Mouse (Mus musculus) ovary, postnatal 10 days (tissue): ENCODE results near the gene Hoxa13.

ENCODE experiments used
- DNase-seq: peaks from one replicate; pipeline ENCODE4 v3.0.0; 2022; ENCODE audit warnings: low spot score

Hoxa13 gene

DNA sequence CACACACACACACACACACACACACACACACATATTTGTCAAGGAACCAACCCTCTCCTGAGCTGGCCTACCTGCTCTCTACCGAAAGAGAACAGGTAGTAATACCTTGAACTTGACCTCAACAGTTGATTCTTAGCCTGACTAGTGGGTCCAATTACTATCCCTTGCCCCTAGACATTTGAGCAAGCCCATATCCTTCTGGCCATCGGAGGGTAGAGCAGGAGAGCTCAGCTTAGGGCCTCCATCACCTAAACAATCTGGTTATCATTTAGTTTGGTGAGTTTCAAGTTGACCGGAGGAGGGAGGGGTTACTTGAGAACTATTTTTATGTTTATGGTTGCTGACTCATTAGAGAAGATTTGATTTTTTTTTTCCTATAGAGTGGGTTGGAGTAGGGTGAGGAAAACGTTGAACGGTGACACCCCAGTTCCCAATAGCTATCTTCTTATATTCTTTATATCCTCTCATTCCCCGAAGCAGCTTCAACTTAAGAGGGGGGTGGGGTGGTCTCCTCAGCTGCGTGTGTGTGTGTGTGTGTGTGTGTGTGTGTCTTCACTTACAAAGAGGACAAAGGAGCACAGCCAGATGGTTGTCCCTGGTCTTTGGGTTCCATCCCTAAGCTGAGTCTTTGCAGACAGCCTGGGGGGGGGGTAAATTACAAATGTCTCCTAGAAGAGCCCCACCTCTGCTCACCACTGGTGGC lies 9.4 kb downstream of the Hoxa13 start:
- DNase-seq, result no peak

DNA sequence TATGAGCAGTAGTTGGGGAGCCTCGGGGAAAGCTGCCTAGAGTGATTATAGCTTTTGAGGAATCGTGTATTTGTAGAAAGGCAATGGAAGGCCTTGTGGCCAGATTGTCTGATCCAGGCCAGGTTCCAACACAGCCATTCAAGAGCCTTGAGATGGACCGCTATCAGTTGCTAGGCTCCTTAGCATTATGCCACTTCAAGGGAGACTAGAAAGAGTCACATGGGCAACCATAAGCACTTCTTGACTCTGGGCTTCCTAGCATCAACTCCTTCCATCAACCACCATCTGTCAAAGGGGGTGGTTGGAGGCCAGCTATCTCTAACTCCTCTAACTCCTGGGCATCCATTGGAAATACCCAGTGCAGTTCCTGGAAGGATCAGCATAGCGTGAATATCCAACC lies 10.9 kb downstream of the Hoxa13 start:
- no peak for DNase-seq

DNA sequence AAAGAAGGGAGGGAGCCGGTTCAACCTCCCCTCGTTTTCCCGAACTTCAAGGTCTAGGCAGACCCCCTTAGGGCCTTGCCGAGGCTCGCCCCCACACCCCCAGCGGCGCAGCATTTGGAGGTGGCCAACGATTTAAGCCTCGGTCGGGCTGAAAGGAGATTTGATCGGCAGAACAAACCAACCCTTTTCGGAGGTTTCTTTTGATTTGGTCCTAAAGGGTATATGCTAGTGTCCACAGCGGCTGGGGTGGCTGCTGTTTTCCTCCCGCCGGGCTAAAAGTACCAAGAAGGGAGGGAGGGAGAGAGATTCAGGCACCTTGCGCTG lies 11.3 kb downstream of the Hoxa13 start:
- DNase-seq, result no peak

DNA sequence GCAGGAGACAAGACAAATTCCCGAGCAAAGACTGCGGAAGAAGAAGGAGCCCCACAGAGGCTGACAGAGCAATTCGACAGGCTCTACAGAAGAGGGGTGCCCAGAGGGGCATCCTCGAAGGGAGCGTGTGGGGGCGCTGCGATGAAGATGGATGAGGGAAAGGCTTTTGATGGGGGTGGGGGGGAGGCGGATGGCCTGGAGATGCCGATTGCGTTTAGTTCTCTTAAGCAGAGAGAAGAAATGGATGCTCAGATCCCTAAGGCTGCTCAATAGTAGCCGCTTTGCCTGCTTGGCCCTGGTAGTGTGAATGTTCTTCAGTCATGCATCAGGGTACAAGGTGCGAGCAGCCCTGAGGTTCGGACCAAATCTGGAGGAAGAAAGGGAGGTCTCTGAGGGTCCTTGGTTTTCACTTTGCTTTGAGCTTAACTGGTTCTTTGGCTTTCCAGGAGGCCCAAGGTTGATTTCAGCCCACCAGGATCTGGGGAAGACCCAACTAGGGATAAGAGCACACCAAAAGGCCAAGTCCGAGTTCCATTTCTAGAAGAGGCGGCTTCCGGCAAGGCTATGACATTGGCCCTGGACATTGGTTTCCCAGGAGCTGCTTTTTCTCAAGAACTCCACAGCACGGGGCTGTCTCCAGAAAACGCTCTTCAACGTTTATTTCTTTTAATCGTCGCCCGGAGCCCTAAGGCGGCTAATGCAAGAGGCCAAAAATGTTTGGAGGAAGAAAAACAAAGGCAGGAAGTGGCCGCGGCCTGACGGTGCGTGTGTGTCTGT lies 11.9 kb downstream of the Hoxa13 start:
- no peak for DNase-seq

DNA sequence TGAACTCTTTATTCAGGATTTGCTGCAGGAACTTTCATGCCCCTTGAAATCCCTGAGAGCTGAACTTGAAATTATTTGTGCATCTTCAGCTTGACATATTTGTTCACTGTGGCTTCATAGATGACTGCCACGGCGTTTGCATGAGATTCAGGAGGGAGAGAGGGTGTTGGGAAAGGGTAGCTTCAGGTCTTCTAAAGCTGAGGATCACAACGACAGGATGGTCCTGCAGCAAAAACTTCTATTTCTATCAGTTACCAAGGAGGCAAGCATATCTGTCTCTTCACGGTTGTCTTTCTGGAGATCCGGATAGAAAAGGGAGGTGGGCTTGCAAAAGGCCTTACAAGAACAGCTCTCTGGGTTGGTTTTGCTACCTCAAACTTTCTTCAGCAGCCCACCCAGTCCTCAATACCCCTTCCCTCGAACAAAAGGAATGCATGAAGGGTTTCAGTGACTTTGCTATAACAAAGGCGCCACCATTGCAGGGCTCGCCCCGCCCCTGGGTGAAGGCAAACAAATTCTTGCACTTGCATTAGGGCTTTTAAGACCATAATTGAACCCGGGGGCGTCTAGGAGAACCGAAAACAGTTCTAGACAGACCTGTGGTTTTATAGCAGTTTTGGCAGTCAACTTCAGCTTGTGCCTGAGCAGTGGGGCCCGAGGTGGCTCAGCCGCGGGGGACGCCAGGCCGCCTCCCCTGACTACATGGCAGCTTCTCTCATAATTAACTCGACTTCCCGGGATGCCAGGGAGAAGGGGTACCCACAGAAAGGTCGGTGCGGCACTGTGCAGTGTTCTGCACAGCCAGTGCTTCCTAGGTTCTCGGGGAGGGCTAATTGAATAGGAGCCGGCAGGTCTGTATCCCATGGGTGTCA lies 12.7 kb downstream of the Hoxa13 start:
- no peak for DNase-seq

- DNase-seq, result no peak
Observed at GRCm38 (mm10) chr6:52246916-52247315, 13.8 kb downstream of the Hoxa13 start.

GRCm38 (mm10) chr6:52246403-52246803 lies 14.3 kb downstream of the Hoxa13 start:
- no peak for DNase-seq

DNA sequence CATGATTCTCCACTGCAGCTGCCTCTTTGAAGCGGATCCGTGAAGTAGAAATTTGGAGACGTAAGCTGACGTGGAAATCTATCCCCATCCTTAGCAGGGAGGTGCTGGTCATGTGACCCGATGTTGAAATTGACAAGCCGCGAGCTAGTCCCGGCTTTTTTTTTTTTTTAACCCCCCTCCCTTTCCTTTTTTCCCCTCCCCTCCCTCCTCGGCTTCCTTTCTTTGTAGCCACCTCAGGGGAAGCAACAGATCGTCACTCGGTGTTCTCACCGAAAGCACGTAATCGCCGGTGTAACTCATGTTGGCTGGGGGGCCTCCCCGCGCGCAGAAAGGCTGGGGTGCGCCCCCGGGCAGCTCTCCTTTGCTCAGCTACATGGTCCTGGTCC lies 14.9 kb downstream of the Hoxa13 start, which contains the start of gene Hoxa11:
Hoxa11 (minus strand) TSS at position 54 of the 386 bp plus-strand sequence.
- no peak for DNase-seq

DNA sequence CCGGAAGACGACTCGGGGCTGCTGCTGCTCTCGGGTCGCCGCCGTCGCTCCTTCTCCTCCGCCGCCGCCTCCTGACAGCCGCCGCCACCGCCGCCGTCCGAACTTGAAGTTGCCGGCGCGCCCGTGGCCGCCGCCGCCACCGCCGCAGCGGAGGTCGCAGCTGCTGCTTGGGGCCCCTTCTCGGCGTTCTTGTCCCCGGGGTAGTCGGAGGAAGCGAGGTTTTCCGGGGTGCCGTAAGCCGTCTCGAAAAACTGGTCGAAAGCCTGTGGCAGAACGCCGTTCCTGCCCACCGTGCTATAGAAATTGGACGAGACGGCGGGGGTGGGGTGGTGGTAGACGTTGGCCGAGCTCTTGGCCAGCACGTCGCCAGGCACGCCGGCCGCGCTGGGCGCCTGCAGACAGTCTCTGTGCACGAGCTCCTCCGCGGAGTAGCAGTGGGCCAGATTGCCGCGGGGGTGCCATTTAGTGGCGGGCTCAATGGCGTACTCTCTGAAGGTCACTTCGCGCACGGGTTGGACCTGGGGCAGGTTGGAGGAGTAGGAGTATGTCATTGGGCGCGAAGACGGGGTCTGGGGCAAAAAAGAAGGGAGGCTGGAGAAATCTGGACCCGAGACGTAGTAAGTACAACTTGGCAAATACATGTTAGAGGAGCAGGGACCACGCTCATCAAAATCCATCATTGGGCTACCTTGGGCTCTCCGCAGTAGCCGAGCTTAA lies 15.5 kb downstream of the Hoxa13 start:
- peak; percentile 11 for DNase-seq

DNA sequence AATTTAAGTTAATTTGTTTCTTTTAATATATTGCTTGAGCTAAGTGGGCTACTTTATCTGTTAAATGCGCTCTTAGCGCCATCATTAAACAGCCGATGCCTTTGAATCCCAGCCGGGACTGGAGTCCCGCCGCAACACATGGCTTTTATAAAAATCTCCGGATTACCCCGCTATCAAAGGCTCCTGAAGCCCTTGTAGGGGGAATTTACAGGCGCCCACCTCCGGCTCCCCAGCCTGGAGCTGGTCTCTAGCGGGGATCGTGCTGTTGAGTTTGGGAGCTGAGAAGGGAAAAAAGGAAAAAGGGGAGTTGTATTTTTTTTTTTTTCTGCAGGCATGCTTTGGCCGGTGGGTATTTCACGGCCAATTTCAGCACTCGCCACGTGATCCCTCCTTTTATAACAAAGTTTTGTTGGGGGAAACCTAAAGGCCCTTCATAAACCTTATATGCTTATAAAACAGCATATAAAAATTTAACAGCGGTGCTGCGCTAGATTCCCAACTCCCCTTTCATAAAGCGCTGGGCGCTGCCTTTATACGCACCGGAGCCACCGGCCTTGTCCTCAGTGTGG lies 16.1 kb downstream of the Hoxa13 start:
- DNase-seq, result no peak

- no peak for DNase-seq
Observed at GRCm38 (mm10) chr6:52243681-52244121, 17.0 kb downstream of the Hoxa13 start.

GRCm38 (mm10) chr6:52242801-52243332 lies 17.8 kb downstream of the Hoxa13 start:
- DNase-seq, result no peak

GRCm38 (mm10) chr6:52241001-52241621 lies 19.6 kb downstream of the Hoxa13 start:
- no peak for DNase-seq

- DNase-seq, result no peak
Observed at GRCm38 (mm10) chr6:52240389-52241000, 20.2 kb downstream of the Hoxa13 start, which contains the start of gene Hoxa10. Hoxa10 (minus strand) TSS chr6:52240854.

DNA sequence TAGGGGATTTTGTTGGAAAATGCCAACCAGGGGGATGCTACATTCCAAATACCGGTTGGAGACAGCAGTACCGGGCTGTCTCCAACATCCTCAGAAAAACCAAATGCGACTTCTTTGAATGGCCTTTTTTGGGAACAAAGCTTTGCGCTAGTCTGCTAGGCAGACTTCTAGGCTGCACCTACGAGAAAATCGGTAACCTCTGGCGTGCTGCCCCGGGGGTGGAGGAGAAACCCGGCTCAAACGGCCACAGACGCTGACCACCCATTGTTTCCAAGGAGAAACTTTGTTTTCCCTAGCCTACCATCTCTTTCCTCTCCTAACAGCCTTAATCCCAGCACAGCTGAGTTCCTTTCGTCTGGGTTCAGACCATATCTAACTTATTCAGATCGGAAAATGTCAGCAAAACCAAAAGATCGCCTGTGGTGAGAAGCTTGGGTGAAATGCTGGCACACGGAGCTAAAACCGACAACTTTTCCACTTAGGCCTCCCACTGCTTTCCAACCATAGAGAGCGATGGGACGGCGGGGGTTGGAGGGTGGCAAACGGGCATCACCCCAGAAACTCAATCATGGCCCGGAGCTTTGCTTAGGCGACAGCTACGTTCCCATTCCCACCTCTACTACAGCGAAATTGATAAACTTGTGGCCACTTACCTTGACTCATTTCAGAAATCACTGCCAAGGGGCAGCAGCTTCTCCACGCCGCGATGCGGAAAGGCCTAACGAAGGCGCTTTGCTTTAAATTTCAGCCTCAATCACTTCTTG lies 20.9 kb downstream of the Hoxa13 start:
- DNase-seq, result no peak

- DNase-seq, result no peak
Observed at GRCm38 (mm10) chr6:52238976-52239375, 21.7 kb downstream of the Hoxa13 start.

- DNase-seq, result no peak
Observed at GRCm38 (mm10) chr6:52238155-52238545, 22.5 kb downstream of the Hoxa13 start.

DNA sequence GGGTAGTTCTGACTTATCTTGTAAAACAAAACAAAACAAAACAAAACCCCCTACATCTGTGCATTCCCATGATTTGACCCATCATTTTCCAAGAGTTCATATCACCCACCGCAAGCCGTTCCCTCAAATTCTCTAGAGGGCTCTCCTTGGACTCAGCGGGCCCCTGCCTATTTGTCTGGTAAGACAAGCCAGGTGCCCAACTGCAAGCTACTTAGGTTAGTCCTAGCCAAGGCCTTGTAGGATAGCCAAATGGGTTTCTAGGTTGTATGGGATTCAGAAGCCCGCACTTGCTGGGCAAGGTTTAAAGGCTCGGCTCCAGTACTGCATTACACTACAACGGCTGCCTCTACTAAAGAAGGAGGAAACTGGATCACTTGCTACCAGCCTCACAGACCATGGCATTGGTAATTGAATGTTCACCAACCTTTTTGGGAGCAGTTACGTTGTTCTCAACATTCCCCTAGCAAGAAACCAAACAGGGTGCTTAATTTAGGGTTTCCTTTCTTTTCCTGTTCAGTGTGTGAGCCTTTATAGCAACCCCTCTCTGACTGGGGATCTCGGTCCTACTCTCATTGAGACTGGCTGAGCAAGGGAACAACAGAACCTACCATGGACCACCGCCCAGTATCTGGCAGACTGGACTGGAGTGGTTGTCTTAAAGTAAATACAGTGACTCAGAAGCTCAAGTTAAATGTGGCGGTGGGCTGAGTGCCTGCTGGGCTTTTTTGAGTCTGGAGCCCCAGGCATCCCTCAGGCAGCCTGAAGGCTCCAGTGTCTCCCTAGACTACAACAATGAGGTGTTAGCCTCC lies 23.1 kb downstream of the Hoxa13 start:
- no peak for DNase-seq

- DNase-seq, result no peak
Observed at GRCm38 (mm10) chr6:52236806-52237205, 23.9 kb downstream of the Hoxa13 start.
